Mouse (Mus musculus) T-cell, adult 2 months (primary cell): ENCODE results near the gene Mal.
A peak's percentile ranks its signal among the peaks of the same experiment; 100 is the strongest.
"Not testable (repeated sequence)": the region's sequence is repeated elsewhere in the genome, so short reads cannot be mapped to it uniquely, and the experiment has no call there.

ENCODE experiments used
- DNase-seq: peaks from one replicate; pipeline ENCODE4 v3.0.0; 2022; ENCODE audit warnings: low spot score

Mal gene

DNA sequence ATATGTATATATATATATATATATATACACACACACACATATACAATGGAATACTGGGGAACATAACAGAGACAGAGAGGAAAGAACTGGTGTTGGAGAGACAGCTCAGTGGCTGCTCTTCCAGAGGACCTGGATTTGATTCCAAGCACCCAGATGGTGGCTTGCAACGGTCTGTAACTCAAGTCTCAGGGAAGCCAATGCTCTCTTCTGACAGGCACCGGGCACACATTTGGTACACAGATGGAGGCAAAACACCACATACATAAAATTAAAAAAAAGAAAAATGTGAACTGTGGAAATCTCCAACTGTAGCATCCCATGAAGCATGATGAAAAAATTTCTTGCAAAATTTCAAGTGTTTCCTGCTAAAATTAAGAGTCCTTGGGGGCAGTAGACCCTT, 31.7 kb downstream of the Mal start:
- DNase-seq, result no peak

- DNase-seq, result no peak
These were observed 34.4 kb downstream of the Mal start for GRCm38 (mm10) chr2:127622065-127622464.

DNA sequence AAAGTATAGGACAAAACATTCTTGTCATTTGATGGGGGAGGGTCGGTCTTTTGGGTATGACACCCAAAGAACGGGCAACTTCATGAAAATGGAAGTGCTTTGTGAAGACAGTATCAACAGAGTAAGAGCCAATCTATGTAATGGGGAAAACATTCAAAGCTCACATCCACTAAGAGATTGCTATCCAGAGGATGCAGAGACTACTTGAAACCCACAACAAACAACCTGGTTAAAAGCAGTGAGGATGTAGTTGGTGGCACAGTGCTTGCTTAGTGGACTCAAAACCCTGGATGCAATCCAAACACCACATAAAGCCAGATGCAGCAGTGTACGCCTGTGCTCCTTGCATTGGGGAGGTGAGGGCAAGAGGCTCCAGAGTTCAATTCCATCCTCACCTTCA, 37.2 kb downstream of the Mal start:
- peak; percentile 60 for DNase-seq

DNA sequence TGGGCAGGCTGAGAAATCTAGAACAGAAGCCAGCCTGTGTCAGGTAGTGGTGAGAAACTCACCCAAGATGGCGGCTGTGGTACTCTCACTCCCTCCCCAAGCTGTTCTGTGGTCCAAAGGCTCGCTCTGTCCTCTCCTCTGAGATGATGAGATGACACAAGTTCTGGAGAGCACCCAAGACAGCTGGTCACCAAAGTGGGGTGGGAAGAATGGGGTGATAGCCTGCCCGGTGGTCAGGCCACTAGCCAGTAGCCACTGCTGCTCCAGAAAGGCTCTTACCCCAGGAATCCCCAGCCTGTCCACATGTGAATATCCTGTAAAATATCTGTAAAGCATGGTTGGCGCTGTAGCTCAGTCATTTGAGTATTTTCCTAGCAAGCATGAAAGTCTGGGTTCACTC, 44.2 kb downstream of the Mal start:
- DNase-seq, result no peak

- DNase-seq, result no peak
These were observed 45.1 kb downstream of the Mal start for GRCm38 (mm10) chr2:127611386-127611785.

DNA sequence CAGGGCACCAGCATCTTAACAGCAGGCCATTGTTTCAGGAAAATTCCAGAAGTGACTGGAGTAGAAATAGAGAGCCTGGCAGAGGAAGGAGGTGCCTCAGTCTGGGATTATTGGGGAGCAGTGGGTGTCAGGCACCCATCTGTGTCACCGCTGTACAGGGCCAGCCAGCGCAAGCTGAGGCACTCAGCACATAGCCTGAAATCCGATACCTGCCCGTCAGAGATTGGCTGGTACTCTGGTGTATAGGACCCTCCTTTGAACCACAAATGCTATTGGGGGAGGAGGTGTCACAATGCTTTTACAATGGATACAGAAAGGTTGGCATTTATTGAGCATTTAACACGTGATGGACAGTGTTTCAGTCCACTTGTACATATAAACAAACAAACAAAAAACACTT, 47.5 kb downstream of the Mal start:
- no peak for DNase-seq

- DNase-seq, result no peak
These were observed 48.3 kb downstream of the Mal start for GRCm38 (mm10) chr2:127608234-127608633.

DNA sequence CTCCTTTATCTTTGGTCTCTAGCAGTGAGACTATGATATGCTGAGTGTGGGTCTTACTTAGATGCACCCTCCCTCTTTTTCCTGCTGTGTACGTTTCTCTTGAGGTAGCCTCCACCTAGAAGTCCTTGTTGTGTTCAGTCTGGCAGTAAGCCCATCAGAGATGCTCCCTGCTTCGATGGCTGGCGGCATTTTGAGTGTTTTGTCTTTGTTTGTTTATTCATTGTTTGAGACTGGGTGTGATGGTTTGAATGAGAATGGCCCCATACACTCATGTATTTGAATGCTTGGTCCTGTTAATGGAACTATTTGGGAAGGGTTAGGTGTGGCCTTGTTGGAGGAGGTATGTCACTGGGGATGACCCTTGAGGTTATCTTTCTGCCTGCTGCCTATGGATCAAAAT, 51.3 kb downstream of the Mal start:
- DNase-seq, result no peak

- not testable (repeated sequence) for DNase-seq
These were observed 53.1 kb downstream of the Mal start for GRCm38 (mm10) chr2:127603383-127603782.

DNA sequence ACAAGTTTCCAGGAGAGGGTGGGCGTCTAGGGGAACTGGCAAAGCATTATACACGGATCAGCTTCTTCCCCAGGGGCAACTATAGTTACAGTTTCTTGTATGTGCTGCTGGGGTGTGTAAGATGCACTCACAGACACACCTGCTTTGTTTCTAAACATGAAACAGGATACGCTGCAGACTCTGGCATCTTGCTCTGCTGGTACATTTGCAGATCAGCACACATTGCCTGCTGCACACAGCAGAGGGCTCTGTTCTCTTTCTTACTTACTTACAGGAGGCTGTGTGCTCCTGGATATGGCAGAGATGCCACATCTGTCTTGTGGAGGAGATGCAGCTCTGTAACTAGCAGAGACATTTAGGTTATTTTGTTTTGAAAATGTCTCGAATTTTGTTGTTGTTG, 65.7 kb downstream of the Mal start:
- DNase-seq, result peak; percentile 62

DNA sequence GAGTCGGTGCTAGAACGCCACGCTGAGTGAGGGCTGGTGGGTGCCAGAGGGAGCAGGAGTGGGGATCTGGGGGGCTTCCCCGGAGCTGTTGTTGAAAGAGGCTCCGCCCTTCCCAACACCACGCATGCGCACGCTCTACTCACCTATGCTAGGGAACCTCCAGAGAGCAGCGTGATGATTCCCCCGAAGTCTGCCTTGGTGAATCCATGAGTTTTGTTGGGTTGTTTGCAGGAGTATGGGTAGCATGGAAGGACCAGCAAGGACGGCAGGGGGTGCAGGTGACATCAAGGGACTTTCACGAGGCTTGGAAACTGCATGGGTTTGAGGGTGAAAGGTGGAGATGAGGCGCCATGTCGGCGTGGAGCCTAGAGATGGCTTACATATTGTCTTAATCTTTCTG, 66.3 kb downstream of the Mal start:
- DNase-seq, result peak; percentile 55

DNA sequence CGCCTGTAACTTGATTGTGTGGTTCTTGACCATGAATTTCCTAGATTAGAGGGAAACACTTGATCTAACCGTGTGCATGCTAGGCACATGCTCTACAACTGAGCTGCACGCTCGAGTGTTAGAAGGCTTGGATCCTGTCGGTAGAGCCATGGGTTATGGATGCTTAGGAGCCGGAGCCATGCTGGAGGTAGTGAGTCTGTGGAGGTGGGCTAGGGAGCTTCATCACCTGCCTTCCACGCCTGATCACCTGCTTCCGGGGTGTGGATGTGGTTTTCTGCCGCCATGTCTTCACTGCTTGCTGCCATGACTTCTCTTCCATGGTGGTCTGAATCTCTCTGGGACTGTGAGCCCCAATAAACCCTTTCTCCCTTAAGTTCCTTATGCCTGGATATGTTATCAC, 67.6 kb downstream of the Mal start:
- DNase-seq, result no peak

GRCm38 (mm10) chr2:127587514-127587844, 69.0 kb downstream of the Mal start:
- no peak for DNase-seq

DNA sequence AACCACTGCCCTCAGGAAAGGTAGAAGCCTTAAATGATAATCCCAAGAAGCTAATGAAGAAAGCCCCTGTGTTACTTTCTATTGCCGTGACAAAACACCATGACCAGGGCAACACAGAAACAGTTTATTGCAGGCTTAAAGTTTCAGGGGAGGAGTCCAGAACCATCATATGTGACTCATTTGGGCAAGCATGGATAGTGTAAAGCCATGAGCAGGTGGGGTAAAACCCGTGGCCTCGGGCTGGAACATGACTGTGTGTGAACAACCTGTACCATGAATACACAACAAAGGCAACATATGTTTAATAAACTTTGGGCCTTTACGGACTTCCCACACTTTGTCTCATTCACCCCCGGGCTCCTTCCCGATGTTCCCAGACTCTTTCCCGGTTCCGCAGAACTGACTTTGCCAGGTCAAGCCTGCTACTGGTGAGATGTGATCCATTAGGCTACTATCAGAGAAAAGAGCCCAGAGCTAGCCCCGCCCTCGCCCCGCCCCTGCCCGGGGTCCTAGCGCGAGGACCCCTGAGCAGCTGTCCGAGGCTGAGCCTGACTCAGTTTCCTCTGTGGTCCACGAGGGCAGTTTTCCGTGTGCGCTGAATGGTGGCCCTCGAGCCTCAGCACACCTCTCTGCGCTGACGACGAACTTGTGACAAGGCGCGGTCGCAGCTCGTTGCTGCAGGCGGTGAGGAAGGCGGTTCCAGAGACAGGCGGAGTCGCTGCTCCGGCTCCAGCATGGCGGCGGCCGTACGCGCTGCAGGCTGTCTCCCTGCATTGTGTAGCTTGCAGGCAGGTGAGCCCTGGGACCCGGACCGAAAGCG, 69.6 kb downstream of the Mal start, which contains the start of the genes Zfp661 and Mrps5:
Gene Zfp661 (minus strand): TSS at position 401 of the 820 bp plus-strand sequence.
Gene Mrps5 (plus strand): TSS at position 529 of the 820 bp plus-strand sequence.
- peak; percentile 76 for DNase-seq

DNA sequence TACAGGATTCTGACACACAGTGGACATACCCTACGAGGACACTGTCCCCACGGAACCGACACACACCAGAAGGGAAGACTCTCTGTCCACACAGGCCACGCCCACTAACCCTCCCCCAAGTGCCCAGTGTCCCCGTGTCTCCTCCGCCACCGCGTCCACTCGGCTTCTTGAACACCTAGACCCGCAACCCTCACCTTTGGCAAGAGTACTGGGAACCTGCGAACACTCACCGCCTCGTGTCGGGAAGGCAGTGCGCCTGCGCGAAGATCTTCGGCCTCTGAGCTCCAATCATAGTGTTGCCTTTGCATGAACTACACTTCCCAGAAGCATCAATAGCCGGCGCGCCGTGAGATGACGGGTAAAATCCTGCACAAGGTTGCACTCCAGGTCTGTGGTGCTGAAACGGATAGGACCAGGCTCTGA, 72.0 kb downstream of the Mal start:
- peak; percentile 90 for DNase-seq
